Mouse (Mus musculus) intestine, embryonic 14.5 days (tissue): ENCODE measurements around the gene Ctsa. TPM values are rescaled to one million over a fixed set of nuclear protein-coding genes. Genes with fewer than 3 reads are reported as not detected.

Experiments
- ATAC-seq: fragments of 200-750 bp; cut with Nextera tagmentation; replicated peaks from 2 replicates; pipeline ENCODE4 v1.8.0; 2017; ENCODE audit warnings: low read depth, moderate number of reproducible peaks, moderate TSS enrichment, moderate library complexity; ENCODE audit not compliant: low FRiP score, low TSS enrichment
- DNase-seq: peaks from one replicate; pipeline ENCODE4 v3.0.0-alpha.2; 2018; ENCODE audit warnings: low spot score
- H3K27ac ChIP-seq: fragments of 300-500 bp; sonication (generic); 2 replicates; pipeline ENCODE4 v1.5.1; 2014; ENCODE audit warnings: low read depth, mild to moderate bottlenecking, control low read depth
- H3K27me3 ChIP-seq: fragments of 300-500 bp; sonication (generic); replicated peaks from 2 replicates; pipeline ENCODE4 v1.6.1; 2014; ENCODE audit warnings: low read length, control low read depth; ENCODE audit not compliant: control insufficient read depth, insufficient read depth
- H3K36me3 ChIP-seq: fragments of 300-500 bp; sonication (generic); 2 replicates; pipeline ENCODE4 v1.6.1; 2014; ENCODE audit warnings: low read length, control low read depth; ENCODE audit not compliant: control insufficient read depth, insufficient read depth
- H3K4me1 ChIP-seq: fragments of 300-500 bp; sonication (generic); replicated peaks from 2 replicates; pipeline ENCODE4 v1.6.1; 2014; ENCODE audit warnings: low read length, control low read depth, mixed read lengths; ENCODE audit not compliant: control insufficient read depth, insufficient read depth
- H3K4me2 ChIP-seq: fragments of 300-500 bp; sonication (generic); 2 replicates; pipeline ENCODE4 v1.6.1; 2014; ENCODE audit warnings: low read length
- H3K4me3 ChIP-seq: fragments of 300-500 bp; sonication (generic); 2 replicates; pipeline ENCODE4 v1.5.1; 2014; ENCODE audit warnings: low read depth, low read length, control low read depth, mixed read lengths
- H3K9ac ChIP-seq: fragments of 300-500 bp; sonication (generic); 2 replicates; pipeline ENCODE4 v1.6.1; 2014; ENCODE audit warnings: mild to moderate bottlenecking, low read length
- H3K9me3 ChIP-seq: fragments of 300-500 bp; sonication (generic); 2 replicates; pipeline ENCODE4 v1.6.1; 2016; ENCODE audit warnings: low read length, control low read depth; ENCODE audit not compliant: control insufficient read depth
- WGBS: fragments of 180-500 bp; shearing (Covaris S2); extraction: QIAGEN DNeasy Blood & Tissue Kit; methylation state at CpG from one replicate; pipeline ENCODE4 v1.1.7; 2014; 5-methylcytosine and 5-hydroxymethylcytosine counted together
- polyA plus RNA-seq: library from polyadenylated mRNA; unstranded; fragments of >200 nt; fragmentation: Nextera tagmentation; extraction: Ambion mirVana; gene quantifications from 2 replicates; pipeline ENCODE4 v1.2.1, GENCODE M21; 2014

Gene Ctsa
- polyA plus RNA-seq, result 155 and 168 TPM in 2 replicates

GRCm38 (mm10) chr2:164832748-164833301, at the start of gene Ctsa:
Gene Ctsa (plus strand): TSS chr2:164832873.
- DNase-seq (peak; percentile 88), ATAC-seq (peak; percentile 74)
- Histone ChIP-seq H3K27me3 (no peaks in the 10 kb centered on the region), H3K9ac (peak within 1 kb of the TSS; percentile 69), H3K4me1 (peaks cover 8% of the 10 kb centered on the region), H3K27ac (peak within 1 kb of the TSS; percentile 81), H3K9me3 (no peaks in the 10 kb centered on the region), H3K4me3 (peak within 1 kb of the TSS; percentile 79), H3K36me3 (peaks cover 26% of the 10 kb centered on the region), H3K4me2 (peak within 1 kb of the TSS; percentile 97)
- under 1% methylated on average over 35 of the region's 35 CpGs for WGBS

- DNase-seq (no peak), ATAC-seq (no peak)
- Histone ChIP-seq H3K4me2 (no peak overlapping the region), H3K9me3 (no peaks in the 10 kb centered on the region), H3K9ac (no peak overlapping the region), H3K36me3 (peaks cover 3% of the 10 kb centered on the region; the same call in 1 of the 2 replicates), H3K4me3 (no peak overlapping the region), H3K27ac (no peak overlapping the region), H3K4me1 (peaks cover 13% of the 10 kb centered on the region), H3K27me3 (no peaks in the 10 kb centered on the region)
- 73% methylated on average over 7 of the region's 7 CpGs for whole genome bisulfite sequencing
Measured at GRCm38 (mm10) chr2:164783926-164784581, 48.6 kb upstream of the Ctsa start.

DNA sequence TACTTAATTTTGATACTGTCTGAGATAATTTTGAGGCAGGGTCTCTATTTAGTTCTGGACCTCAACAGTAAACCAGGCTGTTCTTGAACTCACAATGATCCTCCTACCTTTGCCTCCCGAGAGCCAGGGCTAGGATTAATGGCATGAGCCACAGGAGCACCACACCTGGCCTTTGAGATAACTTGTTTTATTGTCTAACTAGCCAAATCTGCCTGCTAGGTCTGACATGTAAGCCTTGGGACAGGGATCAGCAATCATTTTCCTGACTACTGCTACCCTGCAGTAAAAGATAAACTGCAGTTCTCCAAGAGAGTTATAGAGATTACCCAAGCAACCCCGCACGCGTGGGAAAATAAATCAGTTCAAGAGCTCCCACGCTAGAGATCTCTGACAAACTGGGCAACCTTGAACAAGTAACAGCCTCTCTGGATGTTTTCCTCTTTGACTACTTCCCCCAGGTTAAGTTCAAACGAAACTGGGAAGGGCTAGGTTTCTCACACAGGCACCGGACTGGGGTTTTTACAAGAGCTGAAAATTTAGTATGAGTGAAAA, 47.7 kb upstream of the Ctsa start:
- H3K9me3 ChIP-seq, result no peaks in the 10 kb centered on the region
- peak overlapping the region; percentile 87 for H3K27ac ChIP-seq
- H3K27me3 ChIP-seq, result no peaks in the 10 kb centered on the region
- ATAC-seq, result no peak
- H3K9ac ChIP-seq, result peak overlapping the region; percentile 69
- DNase-seq, result no peak
- H3K4me3 ChIP-seq, result peak overlapping the region; percentile 70
- peaks cover 8% of the 10 kb centered on the region for H3K36me3 ChIP-seq
- H3K4me2 ChIP-seq, result peak overlapping the region; percentile 81
- WGBS, result 4% methylated on average over 7 of the region's 7 CpGs
- peaks cover 13% of the 10 kb centered on the region for H3K4me1 ChIP-seq

DNA sequence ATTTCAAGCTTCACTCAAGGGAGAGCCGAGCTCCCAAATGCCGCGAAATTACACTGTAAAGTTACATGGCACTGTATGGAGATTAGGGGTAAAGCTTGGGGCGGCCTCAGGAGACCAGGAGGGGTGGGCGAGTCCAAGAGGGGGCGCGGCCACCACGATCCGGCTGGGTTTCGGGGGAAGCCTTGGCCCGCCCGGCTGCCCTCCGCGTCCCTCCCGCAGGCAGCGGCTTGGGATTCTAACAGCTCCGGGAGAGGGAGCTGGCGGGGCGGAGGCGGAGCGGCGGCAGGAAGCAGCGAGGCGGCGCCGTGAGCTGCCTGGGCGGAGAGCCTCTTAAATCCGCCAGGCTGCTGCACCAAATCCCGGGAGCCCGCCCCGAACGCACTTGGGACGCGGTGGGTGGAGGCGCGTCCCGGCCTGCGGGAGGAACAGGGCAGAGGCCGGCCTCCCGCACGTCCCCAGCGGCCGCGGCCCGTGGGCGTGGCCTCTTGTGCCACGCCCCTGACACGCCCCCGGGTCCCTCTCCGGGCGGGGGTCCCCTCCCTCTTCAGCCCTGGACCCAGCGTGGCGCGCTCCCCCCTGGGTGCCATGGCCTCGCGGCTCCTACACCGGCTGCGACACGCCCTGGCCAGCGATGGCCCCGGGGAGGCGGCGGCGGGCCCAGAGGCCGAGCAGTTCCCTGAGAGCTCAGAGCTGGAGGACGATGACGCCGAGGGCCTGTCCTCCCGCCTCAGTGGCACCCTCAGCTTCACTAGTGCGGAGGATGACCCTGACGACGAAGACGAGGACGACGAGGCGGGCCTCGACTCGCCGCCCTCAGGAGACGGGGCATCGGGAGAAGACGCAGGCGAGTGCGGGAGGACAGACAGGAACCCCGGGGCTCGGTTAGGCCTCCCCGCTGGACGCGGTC, 46.9 kb upstream of the Ctsa start, which contains the start of gene Snx21:
Snx21 (plus strand) TSS at position 343 of the 907 bp plus-strand sequence.
- H3K36me3 ChIP-seq, result peaks cover 15% of the 10 kb centered on the region
- H3K9ac ChIP-seq, result peak within 1 kb of the TSS; percentile 69
- H3K4me2 ChIP-seq, result peak within 1 kb of the TSS; percentile 81
- no peaks in the 10 kb centered on the region for H3K9me3 ChIP-seq
- H3K27me3 ChIP-seq, result no peaks in the 10 kb centered on the region
- WGBS, result under 1% methylated on average over 81 of the region's 89 CpGs
- peak within 1 kb of the TSS; percentile 70 for H3K4me3 ChIP-seq
- ATAC-seq (peak; percentile 91), DNase-seq (peak; percentile 94)
- H3K4me1 ChIP-seq, result peaks cover 13% of the 10 kb centered on the region
- H3K27ac ChIP-seq, result peak within 1 kb of the TSS; percentile 87

DNA sequence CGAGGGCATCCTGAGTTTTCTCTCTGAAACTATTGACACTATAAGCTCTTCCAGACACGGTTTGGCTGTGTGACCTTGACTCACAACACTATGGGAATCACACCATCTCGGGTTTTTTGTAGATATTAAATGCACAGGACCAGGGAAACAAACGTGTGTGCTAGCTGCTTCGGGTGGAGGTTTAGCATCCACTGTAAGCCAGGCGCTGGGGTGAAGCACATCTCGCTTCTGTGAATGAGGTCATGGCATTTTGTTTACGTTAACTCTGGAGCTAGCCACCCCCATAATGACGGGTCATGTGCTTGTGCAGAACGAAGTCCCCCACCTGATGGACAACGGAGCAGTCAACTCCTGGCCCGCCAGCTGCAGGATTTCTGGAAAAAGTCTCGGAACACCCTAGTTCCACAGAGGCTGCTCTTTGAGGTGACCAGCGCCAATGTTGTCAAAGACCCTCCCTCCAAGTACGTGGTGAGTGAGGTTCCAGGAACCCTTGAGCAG, 46.2 kb upstream of the Ctsa start:
- DNase-seq (no peak), ATAC-seq (peak; percentile 9)
- WGBS, result 5% methylated on average over 15 of the region's 15 CpGs
- H3K9me3 ChIP-seq, result no peaks in the 10 kb centered on the region
- peaks cover 22% of the 10 kb centered on the region for H3K36me3 ChIP-seq
- H3K4me3 ChIP-seq, result peak overlapping the region; percentile 70
- peak overlapping the region; percentile 69 for H3K9ac ChIP-seq
- H3K27ac ChIP-seq, result peak overlapping the region; percentile 87
- peak overlapping the region; percentile 81 for H3K4me2 ChIP-seq
- H3K27me3 ChIP-seq, result no peaks in the 10 kb centered on the region
- peaks cover 13% of the 10 kb centered on the region for H3K4me1 ChIP-seq

- Histone ChIP-seq H3K4me3 (peak overlapping the region; percentile 70), H3K9me3 (no peaks in the 10 kb centered on the region), H3K36me3 (peaks cover 28% of the 10 kb centered on the region), H3K4me1 (peaks cover 13% of the 10 kb centered on the region), H3K9ac (no peak overlapping the region; the same call in 1 of the 2 replicates), H3K4me2 (peak overlapping the region; percentile 81), H3K27me3 (no peaks in the 10 kb centered on the region), H3K27ac (no peak overlapping the region)
- DNase-seq, result no peak
- 83% methylated on average over 3 of the region's 3 CpGs for WGBS
- no peak for ATAC-seq
Measured at GRCm38 (mm10) chr2:164787032-164787431, 45.6 kb upstream of the Ctsa start.

DNA sequence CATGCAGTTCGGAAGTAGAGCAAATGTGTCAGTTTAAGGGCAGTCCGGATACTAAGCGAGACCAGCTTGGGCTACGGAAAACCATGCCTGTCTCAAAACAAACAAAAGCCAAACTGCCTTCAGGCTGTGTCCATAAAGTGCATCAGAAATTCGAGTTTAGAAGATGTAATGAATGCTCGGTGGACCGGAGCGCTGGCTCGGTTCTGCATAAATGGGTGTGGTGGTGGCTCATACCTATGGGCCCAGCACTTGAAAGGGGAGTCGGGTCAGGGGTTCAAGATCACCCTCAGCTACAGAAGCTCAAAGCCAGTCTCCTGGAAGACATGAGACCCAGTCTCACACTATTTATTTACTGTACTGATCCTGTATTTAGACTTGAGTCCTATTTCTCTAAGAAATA, 44.9 kb upstream of the Ctsa start:
- 85% methylated on average over 10 of the region's 10 CpGs for WGBS
- DNase-seq (no peak), ATAC-seq (no peak)
- Histone ChIP-seq H3K36me3 (peaks cover 35% of the 10 kb centered on the region), H3K9me3 (no peaks in the 10 kb centered on the region), H3K4me1 (peaks cover 13% of the 10 kb centered on the region), H3K9ac (no peak overlapping the region), H3K4me2 (no peak overlapping the region), H3K27ac (no peak overlapping the region), H3K27me3 (no peaks in the 10 kb centered on the region), H3K4me3 (no peak overlapping the region)

GRCm38 (mm10) chr2:164788411-164788810, 44.3 kb upstream of the Ctsa start:
- ATAC-seq, result no peak
- Histone ChIP-seq H3K27me3 (no peaks in the 10 kb centered on the region), H3K4me1 (peaks cover 13% of the 10 kb centered on the region), H3K4me2 (no peak overlapping the region), H3K36me3 (peaks cover 41% of the 10 kb centered on the region), H3K4me3 (no peak overlapping the region), H3K27ac (no peak overlapping the region), H3K9me3 (no peaks in the 10 kb centered on the region), H3K9ac (no peak overlapping the region)
- WGBS, result 51% methylated on average over 4 of the region's 4 CpGs
- no peak for DNase-seq
